23 mouse cellular contexts compared by ENCODE assay signal in genomic region chr15:100783244-100783987, GRCm38 (mm10). TPM values are rescaled to one million over a fixed set of nuclear protein-coding genes. Genes with fewer than 3 reads are reported as not detected.
DNase-seq lines count a peak whose midpoint lies in the region; ATAC-seq and TF ChIP-seq lines count a peak whose summit lies in the region.
"Had no signal": no experiment of that assay in that cellular context is flagged by ENCODE, and none has a peak within 500 bp of the region (broad histone marks: within the 10 kb centered on the region; RNA-seq: fewer than 3 reads in every experiment).

No protein-coding gene starts in this region.

- 93% methylated on average over 13 of the region's 13 CpGs for WGBS in stomach, postnatal 0 days

- no peak overlapping the region for H3K4me3 ChIP-seq in left cerebral cortex, adult 2 months
- no peak overlapping the region for H3K4me3 ChIP-seq in stomach, postnatal 0 days (ENCODE audit: low read depth, low read length)
- H3K4me3 ChIP-seq: embryonic facial prominence, embryonic 12.5 days; erythroblast, embryonic 14.5 days; limb, embryonic 10.5 days; midbrain, embryonic 12.5 days; myocyte; stomach, embryonic 15.5 days had no signal

- no peak overlapping the region for H3K4me2 ChIP-seq in stomach, postnatal 0 days (replicated peaks; ENCODE audit: low read depth)
- H3K4me2 ChIP-seq: embryonic facial prominence, embryonic 12.5 days; midbrain, embryonic 12.5 days; stomach, embryonic 15.5 days had no signal

- no peak for TF ChIP-seq EP300 in stomach, postnatal 0 days (optimal IDR thresholded peaks at IDR 0.05)

- H3K36me3 ChIP-seq in stomach, postnatal 0 days (ENCODE audit: control insufficient read depth, insufficient read depth, low read length) = no peaks in the 10 kb centered on the region
- H3K36me3 ChIP-seq: stomach, embryonic 15.5 days had no signal

- no peaks in the 10 kb centered on the region for H3K27me3 ChIP-seq in stomach, postnatal 0 days (ENCODE audit: control insufficient read depth, insufficient read depth, low read length)
- H3K27me3 ChIP-seq: embryonic facial prominence, embryonic 12.5 days; midbrain, embryonic 12.5 days; stomach, embryonic 15.5 days had no signal

- intact Hi-C loops in left cerebral cortex, adult 2 months (cut with DNase I) = no loop called here

- H3K9me3 ChIP-seq in stomach, postnatal 0 days (ENCODE audit: control insufficient read depth, low read length) = no peaks in the 10 kb centered on the region
- H3K9me3 ChIP-seq: embryonic facial prominence, embryonic 12.5 days; limb, embryonic 10.5 days; stomach, embryonic 15.5 days had no signal

- peak; percentile 30; the same call in 1 of the 2 replicates for TF ChIP-seq CTCF in left cerebral cortex, adult 2 months (IDR thresholded peaks at IDR 0.05)
- TF ChIP-seq CTCF in stomach, postnatal 0 days (IDR thresholded peaks at IDR 0.05; ENCODE audit: low read depth) = peak; percentile 35

- ATAC-seq in stomach, postnatal 0 days (ENCODE audit: low FRiP score, low TSS enrichment) = no peak
- no peak for ATAC-seq in inflammation-experienced regulatory T-cells, adult 6 months
- ATAC-seq: forebrain, embryonic 14.5 days; hindbrain, embryonic 16.5 days had no signal

- 0 out of 2 replicates have a peak, but pooled peaks cover 4% of the 10 kb centered on the region for H3K4me1 ChIP-seq in stomach, postnatal 0 days (replicated peaks; ENCODE audit: control insufficient read depth, insufficient read depth)
- H3K4me1 ChIP-seq: embryonic facial prominence, embryonic 12.5 days had no signal

- DNase-seq in cerebellum, postnatal 14 days = peak; percentile 29 to 53
- no peak for DNase-seq in cerebellum, adult 11 months
- no peak for DNase-seq in left cerebral cortex, adult 2 months (ENCODE audit: extremely low spot score in 1 of 2, low spot score in 2 of 2)
- no peak for DNase-seq in left cerebral cortex, adult 18-20 months (ENCODE audit: low spot score in 2 of 2)
- DNase-seq in right cerebral cortex, postnatal 10 days (ENCODE audit: low spot score in 2 of 2) = peak; percentile 55 to 75
- DNase-seq in right cerebral cortex, postnatal 14 days = no peak
- no peak for DNase-seq in stomach, postnatal 0 days (ENCODE audit: low spot score)
- DNase-seq: adrenal gland, postnatal 25 days; cerebellum, adult 8-10 months; gastrocnemius, postnatal 25 days; kidney, adult 2 months; kidney, postnatal 14 days; right cerebral cortex, postnatal 25 days; thymus, postnatal 14 days had no signal

- peak overlapping the region; percentile 32; the same call in 1 of the 2 replicates for H3K27ac ChIP-seq in left cerebral cortex, adult 2 months
- H3K27ac ChIP-seq in stomach, postnatal 0 days (replicated peaks) = no peak overlapping the region
- H3K27ac ChIP-seq: embryonic facial prominence, embryonic 12.5 days; limb, embryonic 10.5 days; midbrain, embryonic 12.5 days; stomach, embryonic 15.5 days had no signal

- H3K9ac ChIP-seq in stomach, postnatal 0 days (ENCODE audit: low read length) = no peak overlapping the region
- H3K9ac ChIP-seq: embryonic facial prominence, embryonic 12.5 days; midbrain, embryonic 12.5 days; stomach, embryonic 15.5 days had no signal

RNA-seq across cellular contexts. Expression of gene Slc4a8, which starts 21.9 kb away (rescaled TPM):
- total RNA-seq in left cerebral cortex, adult 2 months (2021) = 10 to 100 TPM; 78.4 to 79.0 TPM
- total RNA-seq in left cerebral cortex, adult 18-20 months (2021) = 10 to 100 TPM; 67.6 to 73.7 TPM
- polyA plus RNA-seq in stomach, postnatal 0 days (2015; fragmentation: Nextera tagmentation; extraction: Ambion mirVana) = 2.2 TPM in 2 replicates
- 10 to 100 TPM in 1 of 3 experiments, 1 to 10 TPM in 2; 7.4 to 10.9 (median 9.1) TPM for polyA plus RNA-seq in inflammation-experienced regulatory T-cells, adult 6 months (2017; shearing (Covaris generic))

RNA-seq across cellular contexts. Expression of gene Galnt6, which starts 54.2 kb away (rescaled TPM):
- 1 to 10 TPM; 4.8 to 4.9 TPM for total RNA-seq in left cerebral cortex, adult 2 months (2021)
- 1 to 10 TPM; 5.7 to 6.7 TPM for total RNA-seq in left cerebral cortex, adult 18-20 months (2021)
- polyA plus RNA-seq in stomach, postnatal 0 days (2015; fragmentation: Nextera tagmentation; extraction: Ambion mirVana) = 9.5 and 11.0 TPM in 2 replicates
- 10 to 100 TPM; 55.3 to 67.0 (median 65.0) TPM for polyA plus RNA-seq in inflammation-experienced regulatory T-cells, adult 6 months (2017; shearing (Covaris generic))

Comparison
In these comparisons a context has a peak if more than half of its experiments do, and no peak if none do; other contexts are left out.
1. DNase-seq: peak in cerebellum, postnatal 14 days (2 of 2) and right cerebral cortex, postnatal 10 days (2 of 2); none in cerebellum, adult 11 months (single experiment), left cerebral cortex, adult 2 months (0 of 2), left cerebral cortex, adult 18-20 months (0 of 2), right cerebral cortex, postnatal 14 days (single experiment) and stomach, postnatal 0 days (single experiment).